Mouse (Mus musculus): ENCODE data around the gene Nfx1.

Gene Nfx1

DNA sequence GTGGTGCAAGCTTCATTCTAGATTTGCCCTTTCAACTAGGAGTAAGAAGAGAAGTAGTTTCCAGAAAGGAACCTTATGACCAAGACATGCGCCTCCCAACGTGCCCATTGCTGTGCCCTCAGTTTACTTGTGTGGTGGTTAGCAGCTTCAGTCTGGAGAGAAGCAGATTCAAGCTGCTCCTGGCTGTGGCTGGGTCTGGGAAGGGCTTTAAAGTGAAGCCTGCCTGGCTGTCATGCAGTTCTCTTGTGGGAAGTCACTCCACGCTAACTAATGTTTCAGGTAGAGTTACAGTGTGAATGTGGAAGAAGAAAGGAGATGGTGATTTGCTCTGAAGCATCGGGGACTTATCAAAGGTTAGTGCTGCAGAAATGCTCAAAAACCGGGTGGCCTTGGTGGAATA lies 45.1 kb downstream of the Nfx1 start:
- ChIA-PET POLR2A (interaction anchor here in 2 of 4 experiments (1.0 to 1.7 kb wide), 5 partner anchors 10 to 276 kb away, joined by 3 to 5 read pairs (median 4); no protein-coding TSS in a partner anchor), CTCF (interaction anchor here in 3 of 4 experiments (0.6 to 1.2 kb wide), 3 partner anchors 10 to 411 kb away, joined by 3 read pairs; no protein-coding TSS in a partner anchor)

DNA sequence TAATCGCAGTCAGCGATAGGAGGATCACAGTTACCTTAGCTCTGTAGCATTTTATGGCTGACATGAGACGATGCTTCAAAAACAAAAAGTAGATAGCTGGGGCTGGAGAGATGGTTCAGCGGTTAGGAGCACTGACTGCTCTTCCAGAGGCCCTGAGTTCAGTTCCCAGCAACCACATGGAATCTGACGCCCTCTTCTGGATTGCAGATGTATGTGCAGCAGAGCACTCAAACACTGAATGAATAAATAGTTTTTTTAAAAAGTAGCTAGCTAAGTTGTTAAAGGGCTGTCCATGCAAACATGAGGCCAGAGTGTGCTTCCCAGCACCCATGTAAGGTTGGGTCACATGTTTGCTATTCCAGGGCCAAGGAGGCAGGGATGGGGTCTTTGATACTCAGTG lies 50.4 kb downstream of the Nfx1 start:
- ChIA-PET CTCF (interaction anchor here (0.6 to 2.1 kb wide), 16 partner anchors 7 to 251 kb away, joined by 3 to 5 read pairs (median 3); partner anchors contain the start of genes Bag1 (in 1 of the 4) and Chmp5 (in 1 of the 4)), POLR2A (interaction anchor here in 2 of 4 experiments (0.6 to 2.8 kb wide), 11 partner anchors 9 to 388 kb away, joined by 3 to 12 read pairs (median 4); no protein-coding TSS in a partner anchor)

DNA sequence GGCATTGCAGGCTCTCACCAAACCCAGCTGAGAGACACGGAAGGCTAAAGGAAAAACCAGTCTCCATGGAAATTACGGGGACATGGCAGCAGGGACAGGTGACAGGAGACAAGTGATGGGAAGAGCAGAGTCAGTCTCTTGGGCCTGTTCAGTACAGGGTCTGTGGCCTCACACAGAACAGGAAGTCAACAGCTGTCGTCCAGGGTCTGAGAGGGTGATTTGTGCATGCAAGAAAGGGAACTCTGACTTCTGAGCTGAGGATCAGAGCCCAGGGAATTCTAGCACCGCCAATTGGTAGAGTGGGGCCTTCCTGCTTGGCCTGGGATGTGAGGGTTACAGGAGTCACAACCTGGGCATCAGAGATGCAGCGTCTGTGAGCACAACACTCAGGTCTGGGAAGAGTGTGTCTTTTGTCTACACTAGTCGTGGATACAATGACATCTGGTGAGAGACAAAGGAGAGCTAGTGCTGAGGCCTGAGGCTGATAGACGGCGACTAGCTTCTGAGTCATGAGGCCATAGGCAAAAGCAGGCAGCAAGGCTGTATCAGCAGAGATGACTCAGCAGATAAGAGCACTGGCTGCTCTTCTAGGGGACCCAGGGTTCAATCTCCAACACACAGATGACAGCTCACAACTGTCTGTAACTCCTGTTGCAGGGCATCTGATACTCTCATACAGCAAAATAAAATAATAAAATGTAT lies 55.5 kb downstream of the Nfx1 start:
- ChIA-PET POLR2A (interaction anchor here (0.5 to 1.8 kb wide), 28 partner anchors 10 to 345 kb away, joined by 3 to 6 read pairs (median 3); partner anchors contain the start of genes Bag1 (in 2 of the 4) and Chmp5 (in 2 of the 4)), CTCF (interaction anchor here in 3 of 4 experiments (0.8 to 3.3 kb wide), 8 partner anchors 10 to 200 kb away, joined by 3 to 27 read pairs (median 3); no protein-coding TSS in a partner anchor)

DNA sequence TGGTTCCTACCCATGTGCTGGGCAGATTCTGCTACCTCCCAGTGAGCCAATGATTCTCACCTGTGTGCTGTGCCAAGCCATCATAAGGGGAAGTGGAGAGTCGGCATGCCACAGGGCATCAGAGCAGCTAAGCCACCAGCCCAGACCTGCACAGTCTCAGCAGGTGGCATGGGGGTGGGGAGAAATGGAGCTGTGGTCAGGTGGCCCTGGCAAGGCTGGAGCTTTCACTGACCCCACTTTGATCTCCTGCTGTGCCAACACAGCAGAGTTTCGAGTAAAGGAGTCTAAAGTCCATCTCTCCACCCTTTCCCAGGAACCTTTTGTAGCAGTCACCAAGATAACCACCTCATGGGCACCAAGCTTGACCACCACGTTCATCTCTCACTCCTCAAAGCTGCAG lies 57.2 kb downstream of the Nfx1 start:
- CTCF ChIA-PET = interaction anchor here (0.5 to 3.3 kb wide), 41 partner anchors 8 to 476 kb away, joined by 3 to 27 read pairs (median 4); partner anchors contain the start of genes Aqp7 (in 1 of the 4) and Nol6 (in 1 of the 4)
- POLR2A ChIA-PET = interaction anchor here in 3 of 4 experiments (0.5 to 1.7 kb wide), 21 partner anchors 9 to 306 kb away, joined by 3 to 6 read pairs (median 4); partner anchors contain the start of genes Bag1 (in 2 of the 3), Chmp5 (in 2 of the 3), Dnaja1 (in 1 of the 3) and Nol6 (in 1 of the 3)

DNA sequence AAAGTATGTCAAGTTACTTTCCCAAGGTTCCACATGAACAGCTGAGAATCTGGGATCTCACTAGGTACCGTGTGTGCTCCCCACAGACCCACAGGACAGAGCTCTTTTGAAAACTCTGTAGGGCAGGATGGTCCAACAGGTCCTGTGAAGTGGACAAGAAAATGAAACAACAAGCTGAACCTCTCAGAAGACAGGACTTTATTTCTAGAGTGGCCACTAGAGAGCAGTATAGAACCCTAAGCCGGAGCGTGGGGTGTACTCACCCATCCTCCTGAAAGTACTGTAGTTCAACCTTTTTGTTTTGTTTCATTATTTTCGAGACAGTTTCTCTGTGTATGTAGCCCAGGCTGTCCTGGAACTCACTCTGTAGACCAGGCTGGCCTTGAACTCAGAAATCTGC lies 57.6 kb downstream of the Nfx1 start:
- ChIA-PET POLR2A (interaction anchor here in 3 of 4 experiments (0.5 to 1.7 kb wide), 22 partner anchors 10 to 306 kb away, joined by 3 to 6 read pairs (median 3); partner anchors contain the start of genes Bag1 (in 2 of the 3), Chmp5 (in 2 of the 3), Nol6 (in 2 of the 3) and Dnaja1 (in 1 of the 3)), CTCF (interaction anchor here (0.6 to 3.3 kb wide), 42 partner anchors 8 to 476 kb away, joined by 3 to 27 read pairs (median 4); partner anchors contain the start of genes Aqp7 (in 1 of the 4) and Nol6 (in 1 of the 4))

DNA sequence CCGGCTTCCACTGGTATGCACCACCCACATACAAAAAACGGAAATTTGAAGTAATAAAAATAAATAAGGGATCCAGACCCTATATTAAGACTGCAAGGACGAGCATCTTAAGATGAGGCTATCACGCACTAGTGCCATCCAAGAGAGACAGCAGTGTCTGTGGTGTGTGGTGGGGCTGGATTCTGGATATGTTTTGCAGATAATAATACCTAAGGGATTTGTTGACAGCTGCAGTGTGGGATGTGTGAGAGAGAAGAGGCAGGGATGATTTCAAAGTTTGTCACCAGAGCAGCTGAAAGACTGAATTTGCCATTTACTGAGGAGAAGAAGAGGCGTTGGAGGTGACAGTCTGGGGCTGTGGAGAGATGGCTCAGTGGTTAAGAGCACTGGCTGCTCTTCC lies 58.7 kb downstream of the Nfx1 start:
- POLR2A ChIA-PET = interaction anchor here in 2 of 4 experiments (1.2 to 1.4 kb wide), 3 partner anchors 22 to 58 kb away, joined by 3 read pairs; no protein-coding TSS in a partner anchor
- CTCF ChIA-PET = interaction anchor here in 1 of 4 experiments (1.8 kb wide), 1 partner anchor 27 kb away, joined by 5 read pairs; no protein-coding TSS in a partner anchor

DNA sequence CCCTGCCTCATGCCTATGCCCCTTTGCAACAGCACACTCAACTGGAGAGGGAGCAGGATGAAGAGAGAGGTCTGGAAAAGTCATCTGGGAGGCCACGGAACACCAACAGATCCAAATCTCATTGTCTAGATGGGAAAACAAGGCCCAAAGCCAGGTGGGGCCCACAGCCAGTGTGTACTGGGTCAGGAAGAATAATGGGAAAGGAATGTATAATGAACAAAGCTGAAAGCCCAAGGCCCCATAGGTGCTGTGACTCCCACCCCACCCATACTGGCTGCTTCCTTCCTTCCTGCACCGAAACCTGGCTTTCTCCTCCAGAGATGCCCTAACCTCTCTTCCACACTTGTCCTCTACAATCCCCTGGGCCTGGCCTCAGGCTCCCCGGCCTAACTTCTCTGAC lies 60.5 kb downstream of the Nfx1 start:
- CTCF ChIA-PET = interaction anchor here in 1 of 4 experiments (0.7 kb wide), 1 partner anchor 10 kb away, joined by 3 read pairs; no protein-coding TSS in a partner anchor
- POLR2A ChIA-PET = interaction anchor here in 3 of 4 experiments (0.5 to 2.1 kb wide), 9 partner anchors 10 to 242 kb away, joined by 3 to 8 read pairs (median 4); partner anchors contain the start of genes Aqp3 (in 1 of the 3) and Nol6 (in 1 of the 3)

DNA sequence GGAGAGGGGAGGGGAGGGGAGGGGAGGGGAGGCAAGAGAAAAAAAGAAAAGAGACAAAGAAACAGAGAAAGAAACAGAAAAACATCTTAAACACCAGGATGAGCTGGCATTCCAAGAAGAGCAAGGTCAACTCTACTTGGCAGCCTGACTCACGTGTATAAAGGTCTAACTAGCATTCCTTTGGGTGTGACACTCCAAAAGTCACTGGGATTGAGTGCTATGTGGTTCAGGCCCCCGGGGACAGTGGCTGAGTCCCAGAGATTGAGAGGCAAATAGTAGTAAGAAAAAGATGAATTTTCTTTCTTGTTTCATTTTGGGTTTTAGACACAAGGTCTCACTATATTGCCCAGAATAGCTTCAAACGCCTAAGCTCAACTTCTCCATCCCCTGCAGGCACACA lies 67.2 kb downstream of the Nfx1 start:
- ChIA-PET CTCF (interaction anchor here in 2 of 4 experiments (0.7 to 1.2 kb wide), 2 partner anchors 13 kb away, joined by 3 read pairs; no protein-coding TSS in a partner anchor), POLR2A (interaction anchor here in 2 of 4 experiments (0.7 to 1.3 kb wide), 6 partner anchors 12 to 197 kb away, joined by 3 to 5 read pairs (median 3); partner anchors contain the start of gene Aqp3 (in 1 of the 2))

DNA sequence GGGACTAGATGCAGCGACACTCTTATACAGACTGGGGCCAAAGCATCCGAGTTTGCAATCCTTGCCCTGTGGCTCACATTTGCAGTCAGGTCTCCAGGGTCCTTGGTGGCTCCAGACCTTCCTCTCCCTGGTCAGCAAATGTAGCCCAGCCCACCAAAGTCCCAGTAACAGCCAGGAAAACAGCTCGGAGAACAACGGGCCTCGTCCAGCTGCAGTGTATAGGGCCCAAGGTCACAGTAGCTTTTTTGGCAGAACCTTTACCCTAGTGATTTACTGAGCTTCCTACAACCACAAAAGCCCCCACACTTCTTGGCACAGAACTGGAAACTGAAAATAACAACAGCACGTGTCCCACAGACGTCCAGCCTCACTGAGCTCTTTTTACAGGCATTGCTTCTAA lies 70.3 kb downstream of the Nfx1 start:
- ChIA-PET POLR2A (interaction anchor here in 2 of 4 experiments (0.6 to 2.1 kb wide), 6 partner anchors 10 to 76 kb away, joined by 3 to 8 read pairs (median 4); no protein-coding TSS in a partner anchor), CTCF (interaction anchor here in 2 of 4 experiments (0.8 to 1.4 kb wide), 3 partner anchors 10 to 13 kb away, joined by 3 to 6 read pairs (median 6); no protein-coding TSS in a partner anchor)

DNA sequence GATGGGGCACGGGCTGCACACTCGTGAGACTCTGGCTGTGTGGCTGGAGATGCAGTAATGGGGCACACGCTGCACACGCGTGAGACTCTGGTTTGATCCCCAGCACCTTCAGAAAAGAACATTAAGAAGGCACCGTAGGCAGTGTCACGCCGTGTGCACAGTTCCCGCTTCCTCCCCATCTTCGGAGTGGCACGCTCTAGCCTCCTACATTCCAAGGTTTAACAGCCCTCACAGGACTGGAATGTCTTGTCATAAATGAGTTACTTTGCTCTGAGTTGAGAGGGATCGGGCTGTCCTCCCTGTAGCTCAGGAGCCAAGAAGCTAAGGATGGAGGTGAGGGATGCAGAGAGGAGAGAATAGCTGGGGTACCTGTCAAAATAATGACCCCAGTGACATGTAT lies 72.2 kb downstream of the Nfx1 start:
- POLR2A ChIA-PET = interaction anchor here in 2 of 4 experiments (1.0 to 1.3 kb wide), 4 partner anchors 9 to 241 kb away, joined by 3 read pairs; no protein-coding TSS in a partner anchor
- CTCF ChIA-PET = interaction anchor here in 1 of 4 experiments (0.9 kb wide), 1 partner anchor 21 kb away, joined by 3 read pairs; no protein-coding TSS in a partner anchor

DNA sequence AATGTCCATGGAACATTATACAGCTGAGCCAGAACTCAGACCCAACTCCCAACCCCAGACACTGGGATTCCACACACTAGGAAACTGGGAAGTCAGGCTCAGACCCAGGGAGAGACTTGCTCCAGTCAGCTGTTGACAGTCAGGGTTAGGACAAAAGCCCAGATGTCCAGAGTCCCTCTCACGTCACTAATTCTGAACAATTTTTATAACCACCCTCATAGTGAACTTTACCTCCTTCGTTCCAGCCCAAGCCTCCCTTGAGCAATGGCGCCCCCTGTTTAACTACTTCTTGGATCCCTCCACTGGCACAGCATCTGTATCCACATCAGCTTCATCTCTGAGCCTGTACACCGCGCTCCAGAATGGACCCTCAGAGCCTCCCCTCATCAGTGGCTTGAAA lies 73.3 kb downstream of the Nfx1 start:
- POLR2A ChIA-PET = interaction anchor here in 2 of 4 experiments (0.6 to 1.9 kb wide), 10 partner anchors 8 to 240 kb away, joined by 3 to 4 read pairs (median 3); no protein-coding TSS in a partner anchor
- CTCF ChIA-PET = interaction anchor here (0.5 to 1.3 kb wide), 10 partner anchors 11 to 408 kb away, joined by 3 to 8 read pairs (median 4); no protein-coding TSS in a partner anchor

DNA sequence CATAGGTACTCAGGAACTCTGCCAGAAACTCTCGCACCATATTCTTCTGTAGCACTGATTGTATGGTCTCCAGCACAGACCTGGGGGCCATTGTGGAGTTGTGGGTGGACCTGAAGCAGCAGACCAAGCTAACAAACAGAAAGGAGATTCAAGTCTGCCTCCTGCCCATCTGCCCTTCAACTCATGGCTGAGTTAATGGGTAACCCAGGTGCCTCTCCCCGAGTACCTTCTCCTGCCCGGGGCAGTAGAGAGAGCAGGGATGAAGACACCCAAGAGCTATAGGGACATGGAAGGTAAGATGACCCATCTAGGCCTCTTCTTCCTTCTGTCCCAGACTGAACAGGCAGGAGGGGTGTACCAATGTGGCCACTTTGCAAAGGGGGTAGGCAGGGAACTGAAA lies 74.6 kb downstream of the Nfx1 start:
- ChIA-PET POLR2A (interaction anchor here in 3 of 4 experiments (0.6 to 2.0 kb wide), 8 partner anchors 9 to 220 kb away, joined by 3 to 5 read pairs (median 4); no protein-coding TSS in a partner anchor), CTCF (interaction anchor here in 2 of 4 experiments (0.6 to 0.9 kb wide), 2 partner anchors 265 to 288 kb away, joined by 4 to 5 read pairs; no protein-coding TSS in a partner anchor)

DNA sequence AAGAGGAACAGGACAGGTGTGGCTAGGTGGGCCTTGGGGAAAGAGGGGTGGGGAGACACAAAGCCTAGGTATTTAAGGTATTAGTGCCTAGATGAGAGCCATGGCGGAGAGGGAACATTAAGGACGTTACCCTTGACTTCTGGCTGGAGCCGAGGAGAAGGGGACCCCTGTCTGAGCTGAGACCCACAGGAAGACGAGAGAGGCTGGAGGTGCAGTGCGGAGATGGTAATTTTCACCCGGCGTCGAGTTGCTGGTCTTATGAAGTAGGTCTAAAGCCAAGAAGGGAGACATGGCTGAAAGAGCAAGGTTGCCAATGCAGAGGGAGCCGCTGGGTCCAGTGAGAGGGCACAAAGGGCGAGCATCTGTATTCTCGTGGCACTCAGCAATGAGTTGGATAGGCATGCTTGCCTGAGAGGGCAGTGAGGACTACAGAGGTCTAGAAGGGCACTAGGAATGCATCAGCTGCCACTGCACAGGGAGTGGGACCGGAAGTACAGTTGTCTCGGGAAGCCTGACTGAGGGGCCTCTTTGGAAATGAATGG lies 75.6 kb downstream of the Nfx1 start:
- CTCF ChIA-PET = interaction anchor here in 1 of 4 experiments (2.0 kb wide), 1 partner anchor 18 kb away, joined by 9 read pairs; no protein-coding TSS in a partner anchor
- POLR2A ChIA-PET = interaction anchor here in 2 of 4 experiments (0.8 to 2.0 kb wide), 10 partner anchors 10 to 91 kb away, joined by 3 to 6 read pairs (median 4); partner anchors contain the start of gene Nol6 (in 1 of the 2)

DNA sequence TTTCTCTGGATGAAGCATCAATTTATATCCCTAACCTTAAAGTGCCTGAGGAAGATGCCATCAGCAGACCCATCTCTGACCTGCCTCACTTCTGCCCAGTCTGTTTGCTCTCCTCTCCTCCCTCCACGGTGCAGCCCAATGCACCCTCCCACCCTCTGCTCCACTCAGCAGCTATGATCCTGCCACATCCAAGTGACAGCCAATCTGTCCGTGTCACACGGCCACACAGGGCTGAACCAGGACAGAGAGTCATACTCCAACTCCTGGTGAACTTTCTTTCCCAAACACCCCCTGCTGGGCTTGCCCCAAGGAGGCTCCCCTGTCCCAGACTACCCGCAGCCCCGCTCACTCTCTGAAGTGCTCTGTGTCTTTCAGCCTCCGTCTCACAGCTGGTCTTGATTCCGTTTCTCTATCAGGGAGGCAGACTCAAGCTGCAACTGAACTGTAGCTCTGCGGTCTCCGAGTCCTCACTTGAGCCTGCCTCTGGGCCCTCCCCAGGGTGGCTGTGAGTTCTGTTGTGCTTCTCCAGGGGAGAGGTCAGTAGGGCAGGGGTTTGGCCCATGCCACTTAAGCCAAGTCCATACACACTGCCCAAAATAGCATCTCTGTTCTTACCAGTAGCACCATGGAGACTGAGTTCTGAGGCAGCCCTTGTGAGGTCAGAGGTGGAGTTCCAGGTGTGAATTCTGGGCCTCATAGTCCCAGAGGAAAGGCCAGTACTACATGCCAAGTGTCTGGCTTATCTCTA lies 77.0 kb downstream of the Nfx1 start, which contains the start of gene Aqp7:
Gene Aqp7, minus strand, starts transcription at position 616 of the 748 bp plus-strand sequence.
- ChIA-PET POLR2A (interaction anchor here in 3 of 4 experiments (0.6 to 14.2 kb wide), 9 partner anchors 9 to 747 kb away, joined by 3 to 236 read pairs (median 4); partner anchors contain the start of gene Nol6 (in 1 of the 3)), CTCF (interaction anchor here in 1 of 4 experiments (0.6 to 2.0 kb wide), 2 partner anchors 15 to 19 kb away, joined by 3 to 9 read pairs; no protein-coding TSS in a partner anchor)

DNA sequence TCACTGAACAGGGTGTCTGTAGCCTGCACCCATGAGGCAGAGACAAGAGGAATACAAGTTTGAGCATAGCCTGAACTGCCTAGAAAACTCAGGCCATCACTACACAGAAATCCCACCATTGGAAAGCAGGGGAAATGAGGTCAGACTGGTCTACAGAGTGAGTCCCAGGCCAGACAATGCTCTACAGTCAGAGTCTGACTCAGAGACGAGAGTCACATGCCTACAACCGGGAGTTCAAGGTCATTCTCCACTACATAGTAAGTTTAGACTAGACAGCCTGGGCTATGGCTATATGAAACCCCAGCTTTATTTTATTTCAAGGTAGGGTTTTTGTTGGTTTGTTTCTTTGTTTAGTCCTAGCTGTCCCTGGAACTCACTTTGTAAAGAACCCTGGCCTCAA lies 78.2 kb downstream of the Nfx1 start:
- POLR2A ChIA-PET = interaction anchor here in 3 of 4 experiments (0.6 to 14.2 kb wide), 10 partner anchors 17 to 285 kb away, joined by 3 to 236 read pairs (median 4); no protein-coding TSS in a partner anchor
- CTCF ChIA-PET = interaction anchor here (0.6 to 4.3 kb wide), 15 partner anchors 18 to 454 kb away, joined by 3 to 97 read pairs (median 3); partner anchors contain the start of gene AI464131 (in 1 of the 4)

Data from embryonic stem cell, embryonic (primary cell).